Mouse (Mus musculus) lung, postnatal 25 days (tissue): ENCODE results near the gene Hexb.
"Not testable (repeated sequence)": the region's sequence is repeated elsewhere in the genome, so short reads cannot be mapped to it uniquely, and the experiment has no call there.

ENCODE experiments used
- DNase-seq: peaks from one replicate; pipeline ENCODE4 v3.0.0; 2022; ENCODE audit warnings: low spot score

Hexb gene

DNA sequence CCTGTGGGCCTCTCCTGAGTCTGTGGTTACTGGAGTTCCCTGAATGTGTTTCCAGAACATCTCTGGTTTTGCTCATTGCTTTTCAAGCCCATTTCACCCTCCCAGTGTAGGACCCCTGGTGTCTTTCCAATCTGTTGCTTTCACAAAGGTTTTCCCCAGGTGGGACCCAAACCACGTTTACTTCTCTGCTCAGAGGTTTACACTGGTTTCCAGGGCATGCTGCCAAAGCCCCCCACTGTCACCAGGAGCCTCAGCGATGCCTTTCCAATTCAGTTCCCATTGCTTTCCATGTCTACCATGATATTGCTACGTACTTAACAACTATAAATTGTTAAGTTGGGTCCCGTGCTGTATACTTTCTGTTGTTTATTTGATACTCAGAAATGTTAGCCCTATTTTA lies 15.3 kb downstream of the Hexb start:
- no peak for DNase-seq

DNA sequence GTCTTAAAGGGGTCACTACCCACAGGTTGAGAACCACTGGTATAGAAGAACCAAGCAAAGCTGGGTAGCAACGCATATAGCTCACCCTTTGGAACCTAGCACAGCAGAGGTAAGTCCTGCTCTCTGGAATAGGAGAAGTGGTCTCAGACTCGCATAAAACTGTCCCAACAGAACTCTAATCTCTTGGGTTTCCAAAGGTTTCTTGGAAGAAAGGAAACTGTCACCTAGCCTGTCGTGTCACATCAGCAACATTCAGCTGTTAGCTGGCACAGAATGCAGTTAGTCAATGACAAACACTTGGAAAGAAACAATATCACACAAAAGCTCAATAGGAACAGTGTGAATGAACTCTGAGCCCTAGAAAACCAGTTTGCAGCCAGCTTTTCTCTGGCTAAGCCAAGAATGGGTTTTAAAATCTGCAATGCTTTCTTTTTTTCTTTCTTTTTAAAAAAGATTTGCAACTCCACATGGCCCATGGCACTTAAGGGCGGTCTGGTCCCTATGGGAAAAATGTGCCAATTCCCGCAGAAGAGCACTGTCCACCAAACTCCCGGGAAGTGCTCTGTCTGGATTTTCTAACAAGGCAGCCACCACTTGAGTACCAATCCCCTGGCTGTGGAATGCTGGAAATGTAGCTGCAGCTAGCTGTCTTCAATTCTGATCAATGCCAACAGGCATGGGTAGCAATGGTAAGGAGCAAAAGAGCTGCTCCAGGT lies 17.9 kb downstream of the Hexb start:
- DNase-seq, result no peak

GRCm38 (mm10) chr13:97178943-97179342 lies 19.2 kb downstream of the Hexb start:
- DNase-seq, result no peak

DNA sequence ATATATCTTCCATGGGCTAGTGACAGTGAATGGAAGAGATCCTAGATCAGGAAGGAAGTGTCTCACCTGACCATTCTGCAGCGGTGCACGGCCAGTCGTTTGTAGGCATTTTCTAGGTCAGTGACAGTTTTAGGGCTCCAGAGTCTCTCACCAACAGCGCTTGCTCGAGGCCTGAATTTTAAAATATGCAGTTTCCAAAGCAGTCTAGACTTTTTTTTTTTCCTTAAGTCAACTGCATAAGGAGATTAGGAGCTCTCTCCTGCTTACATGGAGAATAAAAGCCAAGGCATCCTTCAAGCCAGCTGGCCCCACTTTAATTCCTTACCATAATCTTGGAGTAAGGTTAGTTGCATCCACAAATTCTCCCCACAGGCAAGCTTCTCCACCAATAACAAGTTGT lies 21.4 kb downstream of the Hexb start:
- DNase-seq, result no peak

GRCm38 (mm10) chr13:97175520-97176264 lies 22.5 kb downstream of the Hexb start:
- DNase-seq, result peak; percentile 27

GRCm38 (mm10) chr13:97145834-97146233 lies 52.3 kb downstream of the Hexb start:
- DNase-seq, result peak; percentile 28

GRCm38 (mm10) chr13:97142321-97142720 lies 55.8 kb downstream of the Hexb start:
- no peak for DNase-seq

DNA sequence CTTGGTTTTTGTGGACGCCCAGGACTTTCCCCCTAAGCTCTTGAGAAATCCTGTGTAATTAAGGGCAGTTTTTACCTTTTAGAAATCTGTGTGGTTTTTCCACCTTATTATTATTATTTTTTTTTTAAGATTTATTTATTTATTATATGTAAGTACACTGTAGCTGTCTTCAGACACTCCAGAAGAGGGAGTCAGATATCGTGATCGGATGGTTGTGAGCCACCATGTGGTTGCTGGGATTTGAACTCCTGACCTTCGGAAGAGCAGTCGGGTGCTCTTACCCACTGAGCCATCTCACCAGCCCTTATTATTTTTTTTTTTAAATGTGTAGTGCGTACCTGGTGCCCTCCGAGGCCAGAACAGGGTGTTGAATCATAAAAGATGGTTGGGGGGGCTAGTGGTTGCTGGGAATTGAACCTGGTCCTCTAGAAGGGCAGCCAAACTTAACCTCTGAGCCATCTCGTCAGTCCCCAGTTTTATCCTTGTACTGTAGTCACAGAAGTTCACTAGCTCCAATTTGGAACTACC lies 59.7 kb downstream of the Hexb start:
- not testable (repeated sequence) for DNase-seq

DNA sequence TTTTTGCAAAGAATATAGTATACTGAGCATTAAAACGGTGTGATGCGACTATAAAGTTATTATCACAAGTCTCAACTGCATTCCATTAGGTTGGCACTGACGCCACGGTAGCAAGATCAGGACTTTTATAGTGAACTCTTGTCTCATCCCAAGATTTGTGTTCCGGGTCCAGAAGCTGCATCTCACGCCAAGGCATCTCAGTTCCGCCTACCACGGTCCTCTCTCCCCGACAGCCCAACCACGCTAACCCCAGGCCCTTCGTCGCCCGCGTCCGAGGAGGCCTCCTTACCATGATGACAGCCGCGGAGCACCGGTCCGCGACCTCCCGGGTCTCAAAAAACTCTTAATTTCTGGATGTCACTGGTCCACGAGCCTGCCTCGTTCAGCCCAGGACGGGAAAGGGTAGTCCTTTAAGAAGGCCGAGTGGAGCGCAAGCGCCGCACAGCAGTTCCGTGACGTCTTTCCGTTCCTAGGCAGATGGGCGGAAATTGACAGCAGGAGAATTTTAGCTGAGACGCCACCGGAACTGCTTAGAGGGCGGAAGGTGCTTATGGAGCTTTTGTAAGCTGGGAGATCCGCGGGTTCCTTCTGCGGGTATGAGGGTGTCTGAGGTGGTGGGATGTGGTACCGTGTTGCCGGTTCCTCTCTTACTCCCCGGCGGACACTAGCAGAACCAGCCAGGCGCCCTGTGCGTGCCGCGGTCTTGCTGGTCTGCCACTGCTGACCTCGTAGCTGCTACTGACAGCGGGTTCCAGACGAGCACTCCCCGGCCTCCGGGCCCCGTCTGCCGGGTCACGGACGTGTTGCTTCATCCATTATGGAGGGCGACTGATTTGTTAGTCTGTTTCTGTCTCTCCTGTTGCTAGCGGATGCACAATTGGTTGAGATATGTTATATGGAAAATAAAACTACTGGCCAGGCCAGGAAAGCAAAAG lies 60.4 kb downstream of the Hexb start, which contains the start of the genes Gfm2 and Nsa2:
Gene Gfm2 (plus strand): TSS at position 472 of the 935 bp plus-strand sequence.
Gene Nsa2 (minus strand): TSS at position 472 of the 935 bp plus-strand sequence.
- DNase-seq, result peak; percentile 91

DNA sequence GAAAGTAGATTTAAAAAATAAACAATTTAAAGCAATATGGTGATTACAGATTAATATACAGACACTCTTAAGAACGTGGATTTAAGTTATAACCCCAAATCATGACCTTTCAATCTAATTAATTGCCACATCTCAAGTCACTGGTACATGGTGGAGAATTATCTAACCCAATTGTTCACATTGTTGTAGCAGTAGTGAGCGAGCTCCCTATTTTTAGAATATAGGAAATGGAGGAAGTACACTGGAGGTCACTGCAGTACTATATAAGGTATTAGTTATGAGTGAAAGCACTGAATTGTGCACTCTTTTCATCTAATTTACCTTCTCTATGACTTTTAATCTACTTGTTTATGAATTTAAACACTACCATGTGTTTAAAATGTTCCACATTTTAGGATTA lies 67.7 kb downstream of the Hexb start:
- DNase-seq, result not testable (repeated sequence)

- not testable (repeated sequence) for DNase-seq
Observed at GRCm38 (mm10) chr13:97129654-97130053, 68.5 kb downstream of the Hexb start.
